Comparison of ENCODE assay signal across 15 mouse cellular contexts in the genomic region with DNA sequence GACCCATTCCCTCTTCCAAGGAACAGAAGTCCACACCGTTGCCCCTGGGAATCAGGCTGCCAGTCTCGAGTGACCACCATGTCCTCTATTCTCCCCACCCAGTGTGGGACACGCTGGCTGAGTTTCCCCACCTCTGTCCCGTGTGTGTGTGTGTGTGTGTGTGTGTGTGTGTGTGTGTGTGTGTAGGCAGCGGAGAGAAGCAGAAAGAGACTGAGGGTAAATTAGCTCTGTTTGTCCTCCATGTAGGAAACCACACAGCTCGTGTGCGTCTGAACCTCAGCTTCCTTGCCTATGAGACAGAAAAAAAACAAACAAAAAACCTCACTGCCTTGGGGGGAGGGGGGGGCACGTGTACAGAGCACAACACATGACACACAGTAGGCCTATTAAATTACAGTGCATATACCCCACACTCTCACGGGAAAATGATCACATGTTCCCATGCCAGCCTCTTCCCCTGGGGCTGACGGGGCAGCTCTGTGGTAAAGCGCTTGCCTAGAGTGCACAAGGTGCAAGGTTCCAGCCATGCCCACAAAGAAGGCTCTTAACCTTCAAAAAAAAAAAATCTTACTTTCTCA. TPM values are rescaled to one million over a fixed set of nuclear protein-coding genes. Genes with fewer than 3 reads are reported as not detected.
A peak's percentile ranks its signal among the peaks of the same experiment; 100 is the strongest.
DNase-seq lines count a peak whose midpoint lies in the region; ATAC-seq lines count a peak whose summit lies in the region.
"Had no signal": no experiment of that assay in that cellular context is flagged by ENCODE, and none has a peak within 500 bp of the region (broad histone marks: within the 10 kb centered on the region; RNA-seq: fewer than 3 reads in every experiment).

No protein-coding gene starts in this region.

- DNase-seq in 3134 (ENCODE audit: extremely low read depth, insufficient read length, low spot score): peak; percentile 13
- DNase-seq in B cell, adult 2 months: peak; percentile 83 to 90
- DNase-seq in right cerebral cortex, postnatal 36 days (ENCODE audit: low spot score in 2 of 2): no peak
- DNase-seq in urinary bladder, adult 18-20 months (ENCODE audit: low spot score in 2 of 2): no peak
- no peak for DNase-seq in heart, adult 18-20 months
- DNase-seq: adrenal gland, postnatal 25 days; cerebellum, adult 8-10 months; heart, adult 11 months; kidney, postnatal 14 days; right cerebral cortex, adult 18-20 months had no signal

- peak; percentile 18; the same call in 1 of the 2 replicates for ATAC-seq in granulocyte monocyte progenitor cell, adult 5-6 weeks (replicated peaks; ENCODE audit: poor library complexity, severe bottlenecking)
- peak; percentile 66 for ATAC-seq in neutrophil, adult 5-6 weeks (ENCODE audit: extremely low read depth, insufficient number of reproducible peaks, low FRiP score, poor library complexity, severe bottlenecking)
- ATAC-seq: forebrain, embryonic 13.5 days; intestine, postnatal 0 days; midbrain, embryonic 16.5 days had no signal

RNA-seq across cellular contexts. Expression of gene Rras2, which starts 48.5 kb away (rescaled TPM):
- total RNA-seq in granulocyte monocyte progenitor cell, adult 5-6 weeks (2014; fragmentation: Nextera tagmentation): 0.97 and 3.5 TPM in 2 replicates
- 1.1 and 1.6 TPM in 2 replicates for total RNA-seq in granulocyte monocyte progenitor cell, adult 5-6 weeks (2017)
- 49.2 and 59.9 TPM in 2 replicates for total RNA-seq in neutrophil, adult 5-6 weeks (2017)
- total RNA-seq in heart, adult 18-20 months (2021): 10 to 100 TPM; 48.8 to 55.6 TPM

Comparison
In these comparisons a context has a peak if more than half of its experiments do, and no peak if none do; other contexts are left out.
1. DNase-seq: peak in 3134 (single experiment) and B cell, adult 2 months (2 of 2); none in right cerebral cortex, postnatal 36 days (0 of 2), urinary bladder, adult 18-20 months (0 of 2) and heart, adult 18-20 months (0 of 2).
2. RNA of gene Rras2, which starts 48.5 kb away (total RNA-seq): 49.2 to 59.9 TPM in neutrophil, adult 5-6 weeks and 48.8 to 55.6 TPM in heart, adult 18-20 months; 0.97 to 3.5 TPM in granulocyte monocyte progenitor cell, adult 5-6 weeks; every median in the first group is over 10 times any median in the second.